Mouse (Mus musculus) testis, adult 2 months (tissue): ENCODE measurements around the gene Tlx2.

Source experiments
- CTCF ChIP-seq: fragments of 200-500 bp; IDR thresholded peaks from 2 replicates; pipeline ENCODE4 v1.5.1; 2012; ENCODE audit warnings: low read depth, mild to moderate bottlenecking, inconsistent platforms, low read length, moderate library complexity; ENCODE audit not compliant: control insufficient read depth, insufficient read depth, insufficient replicate concordance
- POLR2A ChIP-seq: fragments of 200-500 bp; IDR thresholded peaks from 2 replicates; pipeline ENCODE4 v1.6.1; 2012; ENCODE audit warnings: low read depth, mild to moderate bottlenecking, inconsistent platforms, low read length, moderate library complexity; ENCODE audit not compliant: control insufficient read depth

DNA sequence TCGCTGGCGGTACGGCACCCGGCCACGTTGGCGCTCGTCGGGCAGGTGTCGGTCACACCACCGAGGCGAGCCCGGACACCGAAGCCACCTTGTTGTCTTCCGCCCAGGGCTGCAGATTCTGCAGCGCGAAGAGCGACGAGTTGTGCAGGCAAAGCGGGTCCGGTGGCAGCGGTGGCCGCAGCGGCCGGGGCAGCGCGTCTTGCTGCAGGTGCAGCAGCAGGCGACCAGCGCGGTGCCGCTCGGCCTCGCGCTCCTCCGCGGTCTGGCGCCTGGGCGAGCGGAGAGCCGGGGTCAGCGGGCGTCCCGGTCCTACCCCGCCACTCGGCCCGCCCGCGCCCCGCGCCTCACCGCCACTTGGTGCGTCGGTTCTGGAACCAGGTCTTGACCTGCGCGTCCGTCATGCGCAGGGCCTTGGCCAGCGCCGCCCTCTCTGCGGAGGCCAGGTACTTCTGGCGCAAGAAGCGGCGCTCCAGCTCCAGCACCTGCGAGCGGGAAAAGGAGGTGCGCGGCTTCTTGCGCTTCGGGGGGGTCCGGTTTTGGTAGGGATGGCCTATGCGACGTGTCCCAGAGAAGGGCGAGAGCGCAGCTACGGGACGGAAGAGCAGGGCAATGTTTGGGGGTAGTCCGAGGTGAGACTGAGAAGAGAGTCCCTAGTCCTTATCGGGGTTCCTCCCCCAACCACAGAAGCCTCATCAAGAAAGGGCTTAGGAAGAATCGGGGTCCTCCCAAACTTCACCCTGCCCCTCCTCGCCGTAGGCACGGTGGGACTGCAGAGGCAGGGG lies 1.2 kb downstream of the Tlx2 start:
- TF ChIP-seq CTCF: no peak
- no peak for TF ChIP-seq POLR2A
